Mouse (Mus musculus) hindbrain, embryonic 12.5 days (tissue): ENCODE measurements around the gene Cd83. TPM values are rescaled to one million over a fixed set of nuclear protein-coding genes. Genes with fewer than 3 reads are reported as not detected.

Source experiments
- ATAC-seq: fragments of 200-750 bp; cut with Nextera tagmentation; 2 replicates; pipeline ENCODE4 v1.8.0; 2017; ENCODE audit warnings: moderate TSS enrichment; ENCODE audit not compliant: low FRiP score
- H3K27ac ChIP-seq: fragments of 300-500 bp; sonication (generic); 2 replicates; pipeline ENCODE4 v1.5.1; 2016; ENCODE audit warnings: mild to moderate bottlenecking
- H3K27me3 ChIP-seq: fragments of 300-500 bp; sonication (generic); 2 replicates; pipeline ENCODE4 v1.6.1; 2016; ENCODE audit warnings: mild to moderate bottlenecking
- H3K36me3 ChIP-seq: fragments of 300-500 bp; sonication (generic); 2 replicates; pipeline ENCODE4 v1.6.1; 2016; ENCODE audit warnings: mild to moderate bottlenecking
- H3K4me1 ChIP-seq: fragments of 300-500 bp; sonication (generic); 2 replicates; pipeline ENCODE4 v1.6.1; 2016
- H3K4me2 ChIP-seq: fragments of 300-500 bp; sonication (generic); replicated peaks from 2 replicates; pipeline ENCODE4 v1.6.1; 2016; ENCODE audit warnings: mild to moderate bottlenecking
- H3K4me3 ChIP-seq: fragments of 300-500 bp; sonication (generic); 2 replicates; pipeline ENCODE4 v1.5.1; 2016; ENCODE audit warnings: mild to moderate bottlenecking
- H3K9ac ChIP-seq: fragments of 300-500 bp; sonication (generic); 2 replicates; pipeline ENCODE4 v1.6.1; 2016; ENCODE audit warnings: mild to moderate bottlenecking, moderate library complexity
- H3K9me3 ChIP-seq: fragments of 300-500 bp; sonication (generic); replicated peaks from 2 replicates; pipeline ENCODE4 v1.6.1; 2016; ENCODE audit warnings: mild to moderate bottlenecking
- WGBS: fragments of 180-500 bp; shearing (Covaris S2); methylation state at CpG from one replicate; pipeline ENCODE4 v1.1.7; 2016; 5-methylcytosine and 5-hydroxymethylcytosine counted together
- polyA plus RNA-seq: library from polyadenylated mRNA; unstranded; fragments of >200 nt; fragmentation: Nextera tagmentation; extraction: Ambion mirVana; gene quantifications from 2 replicates; pipeline ENCODE4 v1.2.1, GENCODE M21; 2016

Cd83 gene
- polyA plus RNA-seq, 1 experiment from 2014 or later, result 10.0 TPM

DNA sequence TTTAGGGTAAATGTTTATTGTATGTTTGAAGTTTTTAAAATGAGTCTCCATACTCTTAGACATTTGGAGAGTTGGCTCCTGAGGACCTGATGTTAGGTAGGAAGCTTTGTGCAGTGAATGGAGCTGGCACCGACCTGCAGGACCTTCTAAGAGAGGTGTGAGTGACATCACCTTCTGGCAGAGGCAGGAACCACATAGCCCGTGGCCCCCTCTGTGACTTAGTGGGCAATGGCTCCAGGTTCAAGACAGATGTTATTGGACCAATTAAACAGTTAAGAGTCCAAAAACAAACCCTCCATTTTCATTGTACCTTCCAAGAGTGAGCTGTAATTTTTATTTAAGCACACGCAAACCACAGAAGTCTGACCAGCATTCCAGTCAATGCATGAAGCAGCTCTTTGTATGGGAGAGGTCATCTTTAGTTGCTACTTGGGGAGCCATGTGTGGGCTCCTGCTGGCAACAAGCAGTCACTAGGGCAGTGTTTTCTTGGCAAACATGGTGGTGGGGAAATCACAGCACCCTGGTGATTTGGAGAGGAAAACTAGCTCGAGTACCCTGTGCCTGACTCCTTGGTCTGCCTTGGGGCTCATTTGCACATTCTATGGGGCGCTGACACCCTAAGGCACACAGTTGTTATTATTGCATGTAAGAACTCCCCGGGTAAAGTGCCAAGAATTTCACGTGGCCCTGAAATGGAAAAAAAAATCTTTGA is 33.9 kb downstream of the Cd83 start:
- no peak overlapping the region for H3K27ac ChIP-seq
- no peaks in the 10 kb centered on the region for H3K9me3 ChIP-seq
- no peaks in the 10 kb centered on the region for H3K36me3 ChIP-seq
- 77% methylated on average over 7 of the region's 7 CpGs for WGBS
- no peaks in the 10 kb centered on the region for H3K27me3 ChIP-seq
- ATAC-seq, result no peak
- H3K4me1 ChIP-seq, result no peaks in the 10 kb centered on the region
- no peak overlapping the region for H3K4me3 ChIP-seq
- H3K4me2 ChIP-seq, result no peak overlapping the region
- H3K9ac ChIP-seq, result no peak overlapping the region

- ATAC-seq, result no peak
- Histone ChIP-seq H3K4me1 (no peaks in the 10 kb centered on the region), H3K9me3 (no peaks in the 10 kb centered on the region), H3K4me3 (no peak overlapping the region), H3K4me2 (no peak overlapping the region), H3K9ac (no peak overlapping the region), H3K27ac (no peak overlapping the region), H3K27me3 (no peaks in the 10 kb centered on the region), H3K36me3 (no peaks in the 10 kb centered on the region)
- WGBS, result 89% methylated on average over 6 of the region's 6 CpGs
Measured at GRCm38 (mm10) chr13:43819020-43819310, 34.4 kb downstream of the Cd83 start.

- no peak overlapping the region for H3K27ac ChIP-seq
- H3K27me3 ChIP-seq, result no peaks in the 10 kb centered on the region
- H3K4me1 ChIP-seq, result no peaks in the 10 kb centered on the region
- no peaks in the 10 kb centered on the region for H3K36me3 ChIP-seq
- no peak for ATAC-seq
- 85% methylated on average over 8 of the region's 8 CpGs for WGBS
- no peak overlapping the region for H3K4me2 ChIP-seq
- no peak overlapping the region for H3K4me3 ChIP-seq
- H3K9me3 ChIP-seq, result no peaks in the 10 kb centered on the region
- no peak overlapping the region for H3K9ac ChIP-seq
Measured at GRCm38 (mm10) chr13:43820071-43820470, 35.5 kb downstream of the Cd83 start.

GRCm38 (mm10) chr13:43822306-43822705 is 37.7 kb downstream of the Cd83 start:
- no peak for ATAC-seq
- Histone ChIP-seq H3K4me1 (no peaks in the 10 kb centered on the region), H3K27me3 (no peaks in the 10 kb centered on the region), H3K4me3 (no peak overlapping the region), H3K4me2 (no peak overlapping the region), H3K27ac (no peak overlapping the region), H3K9me3 (no peaks in the 10 kb centered on the region), H3K36me3 (no peaks in the 10 kb centered on the region), H3K9ac (no peak overlapping the region)
- WGBS, result 72% methylated on average over 4 of the region's 4 CpGs

- Histone ChIP-seq H3K4me2 (no peak overlapping the region), H3K4me1 (no peaks in the 10 kb centered on the region), H3K27me3 (no peaks in the 10 kb centered on the region), H3K36me3 (no peaks in the 10 kb centered on the region), H3K9ac (no peak overlapping the region), H3K4me3 (no peak overlapping the region), H3K9me3 (no peaks in the 10 kb centered on the region), H3K27ac (no peak overlapping the region)
- 45% methylated on average over 5 of the region's 5 CpGs for WGBS
- no peak for ATAC-seq
Measured at GRCm38 (mm10) chr13:43828648-43829047, 44.1 kb downstream of the Cd83 start.

DNA sequence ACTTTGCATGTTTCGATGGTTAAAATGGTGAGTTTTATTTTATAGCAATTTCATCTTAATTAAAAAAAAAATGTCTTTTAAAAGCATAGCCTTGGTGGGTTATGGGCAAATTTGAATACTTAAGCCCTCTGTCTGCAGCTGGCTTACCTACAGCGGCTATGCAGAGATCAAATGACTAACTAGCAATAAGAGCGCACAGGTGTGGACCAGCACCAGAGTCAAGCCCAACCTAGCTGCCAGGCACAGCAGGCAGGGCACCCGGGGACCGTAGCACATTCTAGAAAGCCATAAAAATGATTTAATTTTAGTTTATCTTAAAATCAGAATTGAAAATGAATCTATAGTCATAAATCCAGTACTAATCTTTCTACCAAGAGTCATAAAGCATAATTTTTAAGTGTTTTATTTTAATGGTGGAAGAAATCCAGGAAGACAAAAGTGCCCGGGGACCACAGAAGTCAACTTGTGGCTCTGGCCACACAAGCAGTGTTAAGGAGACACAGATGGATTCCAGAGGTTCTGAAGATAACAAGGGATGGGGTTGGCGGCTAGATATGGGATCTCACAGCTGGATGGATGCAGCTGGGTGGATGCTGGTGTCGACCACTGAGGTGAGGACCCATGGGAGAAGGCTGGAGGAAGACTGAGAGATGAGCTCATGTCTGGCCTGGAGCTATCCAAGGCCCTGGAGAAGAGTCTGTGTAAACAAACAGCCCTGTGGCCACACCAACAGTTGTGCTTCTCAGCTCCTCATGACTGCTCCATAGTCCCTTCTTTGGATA is 46.5 kb downstream of the Cd83 start:
- no peak for ATAC-seq
- H3K4me1 ChIP-seq, result no peaks in the 10 kb centered on the region
- WGBS, result 88% methylated on average over 8 of the region's 8 CpGs

GRCm38 (mm10) chr13:43832731-43833130 is 48.2 kb downstream of the Cd83 start:
- no peak overlapping the region for H3K27ac ChIP-seq
- 59% methylated on average over 7 of the region's 7 CpGs for WGBS

More for the DNA sequence above, 46.5 kb downstream of the Cd83 start:
- Histone ChIP-seq H3K9me3 (no peaks in the 10 kb centered on the region), H3K27me3 (no peaks in the 10 kb centered on the region), H3K27ac (no peak overlapping the region), H3K36me3 (no peaks in the 10 kb centered on the region), H3K4me3 (no peak overlapping the region), H3K9ac (no peak overlapping the region), H3K4me2 (no peak overlapping the region)

DNA sequence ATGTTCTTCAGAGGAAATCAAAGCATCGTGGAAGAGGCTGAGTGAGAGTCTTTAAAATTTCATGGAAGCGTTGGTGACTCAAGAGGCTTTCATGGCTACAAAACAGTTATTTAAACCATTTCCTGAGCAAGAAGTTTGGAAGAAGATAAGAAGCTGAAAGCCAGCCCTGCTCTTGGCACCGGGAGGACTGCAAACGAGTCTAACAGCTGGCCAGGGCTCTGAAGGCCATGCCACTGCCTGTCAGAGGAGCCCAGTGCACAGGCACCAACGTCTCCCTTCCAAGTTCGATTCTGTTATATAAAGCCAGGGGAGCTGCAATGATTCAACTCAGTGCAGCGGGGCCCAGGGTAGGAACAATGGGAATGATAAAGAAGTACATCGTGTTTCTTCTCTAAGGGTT is 51.8 kb downstream of the Cd83 start:
- Histone ChIP-seq H3K4me1 (no peaks in the 10 kb centered on the region), H3K4me2 (no peak overlapping the region), H3K4me3 (no peak overlapping the region), H3K27ac (no peak overlapping the region), H3K9me3 (no peaks in the 10 kb centered on the region), H3K9ac (no peak overlapping the region), H3K36me3 (no peaks in the 10 kb centered on the region), H3K27me3 (no peaks in the 10 kb centered on the region)
- ATAC-seq, result no peak
- 66% methylated on average over 8 of the region's 8 CpGs for WGBS

More at GRCm38 (mm10) chr13:43832731-43833130, 48.2 kb downstream of the Cd83 start:
- no peaks in the 10 kb centered on the region for H3K9me3 ChIP-seq
- no peaks in the 10 kb centered on the region for H3K36me3 ChIP-seq
- H3K27me3 ChIP-seq, result no peaks in the 10 kb centered on the region
- no peak overlapping the region for H3K4me3 ChIP-seq
- H3K9ac ChIP-seq, result no peak overlapping the region
- ATAC-seq, result no peak
- no peak overlapping the region for H3K4me2 ChIP-seq
- H3K4me1 ChIP-seq, result no peaks in the 10 kb centered on the region

DNA sequence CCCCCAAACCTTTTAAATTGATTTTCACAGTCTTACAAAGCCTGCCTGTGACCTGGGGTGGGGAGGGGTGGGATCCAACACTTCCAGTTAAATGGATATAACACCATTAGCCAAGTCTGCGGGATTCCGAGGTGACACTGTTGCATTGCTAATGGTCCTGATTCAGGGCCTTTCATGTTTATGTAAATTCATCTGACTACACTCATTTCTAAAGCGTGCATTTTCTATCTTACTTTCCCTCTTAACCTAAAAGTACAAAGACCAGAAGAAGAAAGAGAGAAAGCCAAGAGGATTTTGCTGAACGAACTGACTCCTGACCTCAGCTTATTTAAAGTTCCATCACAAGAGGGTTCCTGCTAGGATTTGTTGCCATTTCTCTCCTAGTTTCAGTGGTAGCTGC is 53.2 kb downstream of the Cd83 start:
- no peaks in the 10 kb centered on the region for H3K27me3 ChIP-seq
- no peak for ATAC-seq

GRCm38 (mm10) chr13:43845151-43845550 is 60.6 kb downstream of the Cd83 start:
- H3K27me3 ChIP-seq, result no peaks in the 10 kb centered on the region
- H3K9me3 ChIP-seq, result no peaks in the 10 kb centered on the region
- H3K36me3 ChIP-seq, result no peaks in the 10 kb centered on the region
- no peak overlapping the region for H3K9ac ChIP-seq
- H3K4me1 ChIP-seq, result peaks cover 5% of the 10 kb centered on the region
- no peak for ATAC-seq
- H3K4me3 ChIP-seq, result no peak overlapping the region
- no peak overlapping the region for H3K27ac ChIP-seq
- H3K4me2 ChIP-seq, result no peak overlapping the region
- WGBS, result 81% methylated on average over 5 of the region's 5 CpGs

More for the DNA sequence above, 53.2 kb downstream of the Cd83 start:
- Histone ChIP-seq H3K36me3 (no peaks in the 10 kb centered on the region), H3K4me1 (no peaks in the 10 kb centered on the region), H3K9me3 (no peaks in the 10 kb centered on the region), H3K9ac (no peak overlapping the region), H3K4me3 (no peak overlapping the region), H3K4me2 (no peak overlapping the region), H3K27ac (no peak overlapping the region)
- 36% methylated on average over 4 of the region's 4 CpGs for WGBS

GRCm38 (mm10) chr13:43847186-43847585 is 62.6 kb downstream of the Cd83 start:
- Histone ChIP-seq H3K9me3 (no peaks in the 10 kb centered on the region), H3K9ac (no peak overlapping the region), H3K4me2 (no peak overlapping the region), H3K36me3 (no peaks in the 10 kb centered on the region), H3K4me3 (no peak overlapping the region), H3K4me1 (peaks cover 14% of the 10 kb centered on the region), H3K27me3 (no peaks in the 10 kb centered on the region), H3K27ac (no peak overlapping the region)
- 89% methylated on average over 7 of the region's 7 CpGs for WGBS
- no peak for ATAC-seq

DNA sequence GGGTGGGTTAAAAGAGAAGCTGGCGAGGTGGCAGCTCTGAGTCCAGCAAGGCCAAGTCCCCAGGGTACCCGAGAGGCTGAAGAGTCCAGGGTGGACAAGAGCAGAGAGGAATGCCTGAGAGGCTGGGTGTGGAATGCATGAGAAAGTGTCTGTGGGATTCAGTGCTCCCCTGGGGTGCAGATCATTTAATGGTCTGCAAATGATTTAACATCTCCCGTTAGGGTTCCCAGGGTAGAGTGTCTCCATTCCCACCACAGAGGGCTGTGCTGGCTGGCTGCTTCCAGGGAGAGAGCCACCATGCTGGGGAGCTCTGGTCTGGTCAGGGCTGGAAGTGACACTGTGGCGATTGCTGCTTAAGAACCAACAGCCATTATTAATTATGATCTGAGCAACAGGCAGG is 65.2 kb downstream of the Cd83 start:
- H3K9me3 ChIP-seq, result no peaks in the 10 kb centered on the region
- H3K4me1 ChIP-seq, result peaks cover 14% of the 10 kb centered on the region
- ATAC-seq, result no peak
- no peak overlapping the region for H3K27ac ChIP-seq
- no peak overlapping the region for H3K9ac ChIP-seq
- 29% methylated on average over 4 of the region's 4 CpGs for WGBS
- H3K4me3 ChIP-seq, result no peak overlapping the region
- no peak overlapping the region for H3K4me2 ChIP-seq
- no peaks in the 10 kb centered on the region for H3K36me3 ChIP-seq
- no peaks in the 10 kb centered on the region for H3K27me3 ChIP-seq

DNA sequence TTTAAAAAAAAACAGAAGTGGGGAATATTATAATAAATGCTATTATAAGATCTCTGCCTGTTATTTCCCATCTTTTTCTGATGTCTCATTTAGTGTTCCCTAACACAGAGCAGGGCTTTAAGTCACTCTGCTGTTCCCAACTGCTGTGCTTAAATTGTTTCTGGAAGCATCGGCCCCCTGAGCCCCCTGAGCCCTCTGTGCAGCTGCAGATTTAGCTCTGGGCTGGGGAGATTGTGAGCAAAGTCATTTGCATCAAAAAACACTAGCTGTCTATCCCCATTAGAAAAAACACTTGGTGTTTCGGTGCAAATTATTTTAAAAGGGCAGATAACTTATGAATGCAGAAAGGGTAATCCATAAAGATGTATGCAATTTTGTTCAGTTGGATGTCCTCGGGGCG is 66.5 kb downstream of the Cd83 start:
- no peak overlapping the region for H3K9ac ChIP-seq
- H3K4me3 ChIP-seq, result no peak overlapping the region
- peaks cover 14% of the 10 kb centered on the region for H3K4me1 ChIP-seq
- no peaks in the 10 kb centered on the region for H3K36me3 ChIP-seq
- no peaks in the 10 kb centered on the region for H3K9me3 ChIP-seq
- peak overlapping the region; percentile 49 for H3K27ac ChIP-seq
- no peak for ATAC-seq
- WGBS, result 32% methylated on average over 4 of the region's 4 CpGs
- no peaks in the 10 kb centered on the region for H3K27me3 ChIP-seq
- H3K4me2 ChIP-seq, result no peak overlapping the region
